Mouse (Mus musculus) intestine, embryonic 16.5 days (tissue): ENCODE data around the gene Trpc2. TPM values are rescaled to one million over a fixed set of nuclear protein-coding genes. Genes with fewer than 3 reads are reported as not detected.

Source experiments
- ATAC-seq: fragments of 200-750 bp; cut with Nextera tagmentation; 2 replicates; pipeline ENCODE4 v1.8.0; 2017; ENCODE audit warnings: moderate TSS enrichment, moderate library complexity
- H3K27ac ChIP-seq: fragments of 300-500 bp; sonication (generic); 2 replicates; pipeline ENCODE4 v1.5.1; 2014; ENCODE audit warnings: mild to moderate bottlenecking, low read length
- H3K27me3 ChIP-seq: fragments of 300-500 bp; sonication (generic); replicated peaks from 2 replicates; pipeline ENCODE4 v1.6.1; 2014; ENCODE audit warnings: low read length, control low read depth, mixed read lengths; ENCODE audit not compliant: control insufficient read depth, insufficient read depth
- H3K36me3 ChIP-seq: fragments of 300-500 bp; sonication (generic); 2 replicates; pipeline ENCODE4 v1.6.1; 2014; ENCODE audit warnings: low read length, control low read depth; ENCODE audit not compliant: control insufficient read depth, insufficient read depth
- H3K4me1 ChIP-seq: fragments of 300-500 bp; sonication (generic); 2 replicates; pipeline ENCODE4 v1.6.1; 2014; ENCODE audit warnings: low read length, control low read depth, mixed read lengths; ENCODE audit not compliant: control insufficient read depth, insufficient read depth
- H3K4me2 ChIP-seq: fragments of 300-500 bp; sonication (generic); 2 replicates; pipeline ENCODE4 v1.6.1; 2014; ENCODE audit warnings: low read depth, low read length, control low read depth
- H3K4me3 ChIP-seq: fragments of 300-500 bp; sonication (generic); 2 replicates; pipeline ENCODE4 v1.5.1; 2014; ENCODE audit warnings: mild to moderate bottlenecking, low read length
- H3K9ac ChIP-seq: fragments of 300-500 bp; sonication (generic); 2 replicates; pipeline ENCODE4 v1.6.1; 2014; ENCODE audit warnings: low read depth, low read length
- H3K9me3 ChIP-seq: fragments of 300-500 bp; sonication (generic); 2 replicates; pipeline ENCODE4 v1.6.1; 2016; ENCODE audit warnings: low read length, control low read depth; ENCODE audit not compliant: control insufficient read depth
- WGBS: fragments of 180-500 bp; shearing (Covaris S2); extraction: QIAGEN DNeasy Blood & Tissue Kit; methylation state at CpG from one replicate; pipeline ENCODE4 v1.1.7; 2014; 5-methylcytosine and 5-hydroxymethylcytosine counted together
- polyA plus RNA-seq: library from polyadenylated mRNA; unstranded; fragments of >200 nt; fragmentation: Nextera tagmentation; extraction: Ambion mirVana; gene quantifications from 2 replicates; pipeline ENCODE4 v1.2.1, GENCODE M21; 2015

Trpc2 gene
- polyA plus RNA-seq, 1 experiment from 2014 or later = not detected

GRCm38 (mm10) chr7:102109171-102109570, 26.3 kb downstream of the Trpc2 start, which contains the start of gene Art5:
TSS of gene Art5 (minus strand) at chr7:102109489.
- WGBS = 79% methylated on average over 7 of the region's 7 CpGs
- peaks cover 8% of the 10 kb centered on the region for H3K4me1 ChIP-seq
- no peak for ATAC-seq
- no peaks in the 10 kb centered on the region for H3K36me3 ChIP-seq
- no peak within 1 kb of the TSS for H3K9ac ChIP-seq
- no peaks in the 10 kb centered on the region for H3K9me3 ChIP-seq
- H3K27me3 ChIP-seq = no peaks in the 10 kb centered on the region
- H3K4me2 ChIP-seq = no peak within 1 kb of the TSS
- no peak within 1 kb of the TSS for H3K27ac ChIP-seq
- no peak within 1 kb of the TSS for H3K4me3 ChIP-seq

- Histone ChIP-seq H3K9ac (no peak overlapping the region), H3K9me3 (no peaks in the 10 kb centered on the region), H3K27me3 (no peaks in the 10 kb centered on the region), H3K27ac (no peak overlapping the region), H3K36me3 (no peaks in the 10 kb centered on the region), H3K4me3 (no peak overlapping the region), H3K4me2 (no peak overlapping the region), H3K4me1 (peaks cover 8% of the 10 kb centered on the region)
- no peak for ATAC-seq
- WGBS = 78% methylated on average over 4 of the region's 4 CpGs
Measured at GRCm38 (mm10) chr7:102109746-102110145, 26.8 kb downstream of the Trpc2 start.

- Histone ChIP-seq H3K9me3 (no peaks in the 10 kb centered on the region), H3K27me3 (no peaks in the 10 kb centered on the region), H3K4me2 (no peak overlapping the region), H3K4me1 (no peaks in the 10 kb centered on the region), H3K4me3 (no peak overlapping the region), H3K27ac (no peak overlapping the region), H3K9ac (no peak overlapping the region), H3K36me3 (no peaks in the 10 kb centered on the region)
- 72% methylated on average over 45 of the region's 45 CpGs for WGBS
- no peak for ATAC-seq
Measured at GRCm38 (mm10) chr7:102113151-102113729, 30.3 kb downstream of the Trpc2 start.

- WGBS = 43% methylated on average over 7 of the region's 7 CpGs
- Histone ChIP-seq H3K27ac (no peak within 1 kb of the TSS), H3K9ac (no peak within 1 kb of the TSS), H3K27me3 (no peaks in the 10 kb centered on the region), H3K9me3 (no peaks in the 10 kb centered on the region), H3K4me1 (no peaks in the 10 kb centered on the region), H3K4me2 (no peak within 1 kb of the TSS), H3K36me3 (peaks cover 12% of the 10 kb centered on the region; the same call in 1 of the 2 replicates), H3K4me3 (no peak within 1 kb of the TSS)
- ATAC-seq = no peak
Measured at GRCm38 (mm10) chr7:102116579-102117331, 33.8 kb downstream of the Trpc2 start, which contains the start of gene Chrna10. TSS of gene Chrna10 (minus strand) at chr7:102116828.

- Histone ChIP-seq H3K27ac (no peak overlapping the region), H3K4me1 (no peaks in the 10 kb centered on the region), H3K4me2 (no peak overlapping the region), H3K4me3 (no peak overlapping the region), H3K9me3 (no peaks in the 10 kb centered on the region), H3K9ac (no peak overlapping the region), H3K36me3 (peaks cover 16% of the 10 kb centered on the region; the same call in 1 of the 2 replicates), H3K27me3 (no peaks in the 10 kb centered on the region)
- WGBS = 79% methylated on average over 6 of the region's 6 CpGs
- no peak for ATAC-seq
Measured at GRCm38 (mm10) chr7:102117382-102117781, 34.5 kb downstream of the Trpc2 start.

GRCm38 (mm10) chr7:102120326-102120725, 37.4 kb downstream of the Trpc2 start:
- Histone ChIP-seq H3K9ac (no peak overlapping the region), H3K4me1 (no peaks in the 10 kb centered on the region), H3K4me2 (no peak overlapping the region), H3K27ac (no peak overlapping the region), H3K9me3 (no peaks in the 10 kb centered on the region), H3K27me3 (no peaks in the 10 kb centered on the region), H3K36me3 (peaks cover 39% of the 10 kb centered on the region), H3K4me3 (no peak overlapping the region)
- WGBS = 94% methylated on average over 10 of the region's 10 CpGs
- ATAC-seq = no peak

- Histone ChIP-seq H3K27ac (peak overlapping the region; percentile 33; the same call in 1 of the 2 replicates), H3K27me3 (no peaks in the 10 kb centered on the region), H3K4me3 (no peak overlapping the region), H3K4me1 (no peaks in the 10 kb centered on the region), H3K9ac (no peak overlapping the region), H3K4me2 (no peak overlapping the region), H3K36me3 (peaks cover 25% of the 10 kb centered on the region), H3K9me3 (no peaks in the 10 kb centered on the region)
- no peak for ATAC-seq
- WGBS = 85% methylated on average over 4 of the region's 4 CpGs
Measured at GRCm38 (mm10) chr7:102132395-102132794, 49.5 kb downstream of the Trpc2 start.

GRCm38 (mm10) chr7:102137464-102137863, 54.5 kb downstream of the Trpc2 start:
- Histone ChIP-seq H3K36me3 (peaks cover 21% of the 10 kb centered on the region), H3K4me3 (no peak overlapping the region), H3K27ac (no peak overlapping the region), H3K4me2 (no peak overlapping the region), H3K27me3 (no peaks in the 10 kb centered on the region), H3K4me1 (no peaks in the 10 kb centered on the region), H3K9ac (no peak overlapping the region), H3K9me3 (no peaks in the 10 kb centered on the region)
- no peak for ATAC-seq
- 96% methylated on average over 1 of the region's 1 CpGs for WGBS

- no peak for ATAC-seq
- Histone ChIP-seq H3K36me3 (peaks cover 18% of the 10 kb centered on the region), H3K9ac (no peak overlapping the region), H3K4me2 (no peak overlapping the region), H3K9me3 (no peaks in the 10 kb centered on the region), H3K4me3 (no peak overlapping the region), H3K27me3 (no peaks in the 10 kb centered on the region), H3K4me1 (no peaks in the 10 kb centered on the region), H3K27ac (no peak overlapping the region)
- WGBS = 95% methylated on average over 5 of the region's 5 CpGs
Measured at GRCm38 (mm10) chr7:102137898-102138297, 55.0 kb downstream of the Trpc2 start.
